8 mouse cellular contexts compared by ENCODE assay signal in the genomic region with DNA sequence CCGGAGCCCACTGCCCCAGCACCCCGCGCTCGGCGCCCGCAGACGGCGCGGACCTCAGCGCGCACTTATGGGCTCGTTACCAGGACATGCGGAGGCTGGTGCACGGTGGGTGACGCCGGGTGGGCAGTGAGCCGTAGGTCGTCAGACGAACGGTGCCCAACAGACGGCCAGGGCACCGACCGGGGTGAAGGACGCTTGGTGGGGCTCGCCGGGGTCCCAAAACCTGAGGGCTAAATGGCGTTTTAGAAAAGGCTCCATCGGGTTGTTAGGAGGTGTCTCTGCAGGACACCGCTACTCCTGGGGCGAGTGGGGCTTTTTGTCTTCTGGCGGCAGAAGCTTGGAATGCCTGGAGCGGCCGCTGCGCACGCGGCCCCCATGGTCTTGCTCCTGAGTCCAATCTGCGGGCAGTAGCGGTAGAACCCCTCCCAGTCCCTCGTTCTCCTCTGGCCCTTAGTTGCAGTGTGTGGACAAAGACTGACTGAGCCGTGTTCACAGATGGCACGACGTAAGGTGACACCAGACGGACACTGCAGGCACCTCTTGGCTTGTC. TPM values are rescaled to one million over a fixed set of nuclear protein-coding genes. Genes with fewer than 3 reads are reported as not detected.
A peak's percentile ranks its signal among the peaks of the same experiment; 100 is the strongest.
DNase-seq lines count a peak whose midpoint lies in the region; ATAC-seq and TF ChIP-seq lines count a peak whose summit lies in the region.

No protein-coding gene starts in this region.

- no peaks in the 10 kb centered on the region for H3K9me3 ChIP-seq in heart, embryonic 16.5 days (replicated peaks; ENCODE audit: control insufficient read depth, low read length)

- TF ChIP-seq CTCF in kidney, adult 2 months (conservative IDR thresholded peaks at IDR 0.05; ENCODE audit: insufficient read depth, insufficient read length, low read depth, low read length), result no peak
- no peak for TF ChIP-seq CTCF in liver, adult 2 months (IDR thresholded peaks at IDR 0.05; ENCODE audit: low read depth, low read length)

- H3K4me3 ChIP-seq in kidney, adult 2 months (ENCODE audit: insufficient read depth, low read depth, low read length), result peak overlapping the region; percentile 78
- peak overlapping the region; percentile 71 for H3K4me3 ChIP-seq in heart, embryonic 16.5 days (ENCODE audit: low read length)
- peak overlapping the region; percentile 64 for H3K4me3 ChIP-seq in liver, adult 2 months (ENCODE audit: insufficient read depth, low read depth, low read length)

- ATAC-seq in heart, embryonic 16.5 days (replicated peaks; ENCODE audit: extremely low read depth, insufficient read depth, low FRiP score), result no peak

- H3K79me2 ChIP-seq in liver, adult 2 months (ENCODE audit: control insufficient read depth, insufficient read depth, low read length), result peaks cover 8% of the 10 kb centered on the region; the same call in 1 of the 2 replicates

- H3K27ac ChIP-seq in kidney, adult 2 months (ENCODE audit: insufficient read depth, low read depth, low read length), result no peak overlapping the region
- peak overlapping the region; percentile 76 for H3K27ac ChIP-seq in heart, embryonic 16.5 days (ENCODE audit: low read length)
- no peak overlapping the region for H3K27ac ChIP-seq in liver, adult 2 months (replicated peaks; ENCODE audit: insufficient read depth, low read depth, low read length)

- no peak for DNase-seq in kidney, adult 2 months
- no peak for DNase-seq in kidney, adult 8-10 months
- DNase-seq in ZHBTc4 (ENCODE audit: low read depth, low spot score), result peak; percentile 45
- DNase-seq in liver, adult 2 months (ENCODE audit: extremely low read depth, low read depth, low spot score), result no peak
- DNase-seq in retina, embryonic 14.5 days (ENCODE audit: low spot score), result peak; percentile 63
- no peak for DNase-seq in adrenal gland, postnatal 10 days
- DNase-seq in adrenal gland, postnatal 4 days (ENCODE audit: low spot score in 2 of 2), result no peak

- no peaks in the 10 kb centered on the region for H3K36me3 ChIP-seq in kidney, adult 2 months (ENCODE audit: control insufficient read depth, insufficient read depth, low read length)
- H3K36me3 ChIP-seq in heart, embryonic 16.5 days (ENCODE audit: control insufficient read depth, insufficient read depth), result peaks cover 15% of the 10 kb centered on the region
- no peaks in the 10 kb centered on the region for H3K36me3 ChIP-seq in liver, adult 2 months (ENCODE audit: control insufficient read depth, insufficient read depth, low read length)

- H3K9ac ChIP-seq in heart, embryonic 16.5 days (ENCODE audit: low read length), result peak overlapping the region; percentile 86
- peak overlapping the region; percentile 91 for H3K9ac ChIP-seq in liver, adult 2 months (ENCODE audit: low read depth, low read length)

- no peaks in the 10 kb centered on the region for H3K27me3 ChIP-seq in kidney, adult 2 months (replicated peaks; ENCODE audit: control insufficient read depth, insufficient read depth, low read length)
- no peaks in the 10 kb centered on the region for H3K27me3 ChIP-seq in heart, embryonic 16.5 days (ENCODE audit: control insufficient read depth, insufficient read depth, low read length)
- H3K27me3 ChIP-seq in liver, adult 2 months (ENCODE audit: control insufficient read depth, insufficient read depth, low read length), result no peaks in the 10 kb centered on the region; the same call in 1 of the 2 replicates

- peaks cover 8% of the 10 kb centered on the region; the same call in 1 of the 2 replicates for H3K4me1 ChIP-seq in kidney, adult 2 months (ENCODE audit: control insufficient read depth, insufficient read depth, low read length)
- peaks cover 43% of the 10 kb centered on the region for H3K4me1 ChIP-seq in heart, embryonic 16.5 days (ENCODE audit: control insufficient read depth, insufficient read depth, low read length)
- peaks cover 11% of the 10 kb centered on the region for H3K4me1 ChIP-seq in liver, adult 2 months (ENCODE audit: control insufficient read depth, insufficient read depth, low read length)

- 4% methylated on average over 43 of the region's 43 CpGs for WGBS in kidney, adult 2 months
- under 1% methylated on average over 42 of the region's 43 CpGs for WGBS in heart, embryonic 16.5 days
- WGBS in liver, adult 2 months, result 5% methylated on average over 43 of the region's 43 CpGs

- H3K4me2 ChIP-seq in heart, embryonic 16.5 days (ENCODE audit: low read depth, low read length), result peak overlapping the region; percentile 78

- TF ChIP-seq POLR2A in kidney, adult 2 months (IDR thresholded peaks at IDR 0.05; ENCODE audit: low read depth, low read length), result no peak
- no peak for TF ChIP-seq POLR2A in liver, adult 2 months (IDR thresholded peaks at IDR 0.05; ENCODE audit: extremely low read depth, insufficient read depth, low read length)

RNA-seq across cellular contexts. Expression of a gene that starts 0.5 kb away (rescaled TPM):
- 56.2 and 62.4 TPM in 2 replicates for polyA plus RNA-seq in kidney, adult 2 months (2012; rRNA removed)
- polyA plus RNA-seq in heart, embryonic 16.5 days (2015; fragmentation: Nextera tagmentation; extraction: Ambion mirVana), result 288 and 319 TPM in 2 replicates
- 3.0 and 6.0 TPM in 2 replicates for total RNA-seq in liver, adult 2 months (2014; rRNA removed)
- polyA plus RNA-seq in liver, adult 2 months (2012; rRNA removed), result 14.8 and 17.5 TPM in 2 replicates
- 10 to 100 TPM; 52.0 to 52.6 TPM for total RNA-seq in adrenal gland, postnatal 10 days (2021)
- 10 to 100 TPM; 82.1 to 84.4 TPM for total RNA-seq in adrenal gland, postnatal 4 days (2021)

RNA-seq across cellular contexts. Expression of a gene that starts 2.6 kb away (rescaled TPM):
- polyA plus RNA-seq in kidney, adult 2 months (2012; rRNA removed), result 128 and 158 TPM in 2 replicates
- polyA plus RNA-seq in heart, embryonic 16.5 days (2015; fragmentation: Nextera tagmentation; extraction: Ambion mirVana), result 90.4 and 95.8 TPM in 2 replicates
- 30.9 and 35.3 TPM in 2 replicates for total RNA-seq in liver, adult 2 months (2014; rRNA removed)
- 63.8 and 65.1 TPM in 2 replicates for polyA plus RNA-seq in liver, adult 2 months (2012; rRNA removed)
- 100 to 1,000 TPM in 1 of 2 experiments, 10 to 100 TPM in 1; 86.9 to 103 TPM for total RNA-seq in adrenal gland, postnatal 10 days (2021)
- 10 to 100 TPM; 62.0 to 76.4 TPM for total RNA-seq in adrenal gland, postnatal 4 days (2021)

RNA-seq across cellular contexts. Expression of a gene that starts 37.1 kb away (rescaled TPM):
- polyA plus RNA-seq in kidney, adult 2 months (2012; rRNA removed), result 41.5 and 46.8 TPM in 2 replicates
- 36.6 and 43.8 TPM in 2 replicates for polyA plus RNA-seq in heart, embryonic 16.5 days (2015; fragmentation: Nextera tagmentation; extraction: Ambion mirVana)
- total RNA-seq in liver, adult 2 months (2014; rRNA removed), result 27.0 and 39.5 TPM in 2 replicates
- 32.7 and 52.3 TPM in 2 replicates for polyA plus RNA-seq in liver, adult 2 months (2012; rRNA removed)
- total RNA-seq in adrenal gland, postnatal 10 days (2021), result 10 to 100 TPM; 74.3 to 74.8 TPM
- 100 to 1,000 TPM in 1 of 2 experiments, 10 to 100 TPM in 1; 94.1 to 101 TPM for total RNA-seq in adrenal gland, postnatal 4 days (2021)

Comparison
In these comparisons a context has a peak if more than half of its experiments do, and no peak if none do; other contexts are left out.
1. DNase-seq: peak in ZHBTc4 (single experiment) and retina, embryonic 14.5 days (single experiment); none in kidney, adult 2 months (single experiment), kidney, adult 8-10 months (0 of 2), liver, adult 2 months (single experiment), adrenal gland, postnatal 10 days (single experiment) and adrenal gland, postnatal 4 days (0 of 2).
2. Peak in every context shown above with its lines, with median percentiles within 50 percentile points of each other: H3K4me3 ChIP-seq.